Mouse (Mus musculus) cerebral cortex, adult 2 months (tissue): ENCODE data around the gene Flnb.

Experiments
- WGBS: fragments of 180-500 bp; shearing (Covaris S2); methylation state at CpG from one replicate; pipeline ENCODE4 v1.1.7; 2018; 5-methylcytosine and 5-hydroxymethylcytosine counted together

Flnb gene

GRCm38 (mm10) chr14:7863199-7863598, 45.4 kb downstream of the Flnb start:
- 89% methylated on average over 5 of the region's 5 CpGs for WGBS

- 69% methylated on average over 9 of the region's 9 CpGs for WGBS
Observed at GRCm38 (mm10) chr14:7863871-7864505, 46.2 kb downstream of the Flnb start.

GRCm38 (mm10) chr14:7864506-7864899, 46.7 kb downstream of the Flnb start:
- WGBS: 43% methylated on average over 9 of the region's 9 CpGs

GRCm38 (mm10) chr14:7867224-7867623, 49.5 kb downstream of the Flnb start:
- WGBS: 93% methylated on average over 7 of the region's 7 CpGs

- WGBS: 70% methylated on average over 3 of the region's 3 CpGs
Observed at GRCm38 (mm10) chr14:7867841-7868240, 50.1 kb downstream of the Flnb start.

GRCm38 (mm10) chr14:7869796-7870195, 52.0 kb downstream of the Flnb start:
- 92% methylated on average over 6 of the region's 6 CpGs for WGBS

- 81% methylated on average over 2 of the region's 2 CpGs for WGBS
Observed at GRCm38 (mm10) chr14:7873552-7873951, 55.8 kb downstream of the Flnb start.

- WGBS: 63% methylated on average over 4 of the region's 4 CpGs
Observed at GRCm38 (mm10) chr14:7874495-7874894, 56.7 kb downstream of the Flnb start.

- WGBS: 91% methylated on average over 2 of the region's 2 CpGs
Observed at GRCm38 (mm10) chr14:7877957-7878356, 60.2 kb downstream of the Flnb start.

GRCm38 (mm10) chr14:7880389-7880788, 62.6 kb downstream of the Flnb start:
- WGBS: 90% methylated on average over 6 of the region's 6 CpGs

- 92% methylated on average over 11 of the region's 11 CpGs for WGBS
Observed at GRCm38 (mm10) chr14:7881533-7881932, 63.8 kb downstream of the Flnb start.

GRCm38 (mm10) chr14:7882050-7882449, 64.3 kb downstream of the Flnb start:
- 97% methylated on average over 8 of the region's 8 CpGs for WGBS

GRCm38 (mm10) chr14:7884158-7884557, 66.4 kb downstream of the Flnb start:
- 55% methylated on average over 1 of the region's 1 CpGs for WGBS

- WGBS: 77% methylated on average over 4 of the region's 4 CpGs
Observed at GRCm38 (mm10) chr14:7884841-7885240, 67.1 kb downstream of the Flnb start.

GRCm38 (mm10) chr14:7885540-7885939, 67.8 kb downstream of the Flnb start:
- 75% methylated on average over 9 of the region's 9 CpGs for WGBS

GRCm38 (mm10) chr14:7886008-7886407, 68.3 kb downstream of the Flnb start:
- 57% methylated on average over 6 of the region's 6 CpGs for WGBS

- WGBS: 92% methylated on average over 7 of the region's 7 CpGs
Observed at GRCm38 (mm10) chr14:7887171-7887570, 69.4 kb downstream of the Flnb start.

- 63% methylated on average over 6 of the region's 6 CpGs for WGBS
Observed at GRCm38 (mm10) chr14:7888294-7888693, 70.5 kb downstream of the Flnb start.

- WGBS: 21% methylated on average over 11 of the region's 11 CpGs
Observed at GRCm38 (mm10) chr14:7888811-7889651, 71.3 kb downstream of the Flnb start.

- 63% methylated on average over 9 of the region's 9 CpGs for WGBS
Observed at GRCm38 (mm10) chr14:7889834-7890233, 72.1 kb downstream of the Flnb start.

- WGBS: 92% methylated on average over 9 of the region's 9 CpGs
Observed at GRCm38 (mm10) chr14:7896126-7896525, 78.4 kb downstream of the Flnb start.

GRCm38 (mm10) chr14:7896699-7897098, 78.9 kb downstream of the Flnb start:
- 87% methylated on average over 1 of the region's 1 CpGs for WGBS

- 47% methylated on average over 3 of the region's 3 CpGs for WGBS
Observed at GRCm38 (mm10) chr14:7899986-7900385, 82.2 kb downstream of the Flnb start.
